Mouse (Mus musculus) forebrain, embryonic 16.5 days (tissue): ENCODE data around the gene H2-Aa. TPM values are rescaled to one million over a fixed set of nuclear protein-coding genes. Genes with fewer than 3 reads are reported as not detected.

Experiments
- ATAC-seq: fragments of 200-750 bp; cut with Nextera tagmentation; 2 replicates; pipeline ENCODE4 v1.8.0; 2017; ENCODE audit warnings: mild to moderate bottlenecking, moderate library complexity
- H3K27ac ChIP-seq: fragments of 300-500 bp; sonication (generic); 2 replicates; pipeline ENCODE4 v1.5.1; 2014; ENCODE audit warnings: low read length, control low read depth
- H3K27me3 ChIP-seq: fragments of 300-500 bp; sonication (generic); replicated peaks from 2 replicates; pipeline ENCODE4 v1.6.1; 2014; ENCODE audit warnings: low read length; ENCODE audit not compliant: control insufficient read depth, insufficient read depth
- H3K36me3 ChIP-seq: fragments of 300-500 bp; sonication (generic); 2 replicates; pipeline ENCODE4 v1.6.1; 2014; ENCODE audit not compliant: control insufficient read depth, insufficient read depth
- H3K4me1 ChIP-seq: fragments of 300-500 bp; sonication (generic); replicated peaks from 2 replicates; pipeline ENCODE4 v1.6.1; 2014; ENCODE audit warnings: low read length; ENCODE audit not compliant: control insufficient read depth, insufficient read depth
- H3K4me2 ChIP-seq: fragments of 300-500 bp; sonication (generic); 2 replicates; pipeline ENCODE4 v1.6.1; 2014; ENCODE audit warnings: mild to moderate bottlenecking, low read length, control low read depth
- H3K4me3 ChIP-seq: fragments of 300-500 bp; sonication (generic); replicated peaks from 2 replicates; pipeline ENCODE4 v1.5.1; 2014; ENCODE audit warnings: mild to moderate bottlenecking, low read length, control low read depth
- H3K9ac ChIP-seq: fragments of 300-500 bp; sonication (generic); replicated peaks from 2 replicates; pipeline ENCODE4 v1.6.1; 2014; ENCODE audit warnings: low read depth, low read length, control low read depth
- H3K9me3 ChIP-seq: fragments of 300-500 bp; sonication (generic); 2 replicates; pipeline ENCODE4 v1.6.1; 2016; ENCODE audit warnings: low read length; ENCODE audit not compliant: control insufficient read depth
- WGBS: fragments of 180-500 bp; shearing (Covaris S2); extraction: QIAGEN DNeasy Blood & Tissue Kit; methylation state at CpG from one replicate; pipeline ENCODE4 v1.1.7; 2014; 5-methylcytosine and 5-hydroxymethylcytosine counted together
- polyA plus RNA-seq: library from polyadenylated mRNA; unstranded; fragments of >200 nt; fragmentation: Nextera tagmentation; extraction: Ambion mirVana; gene quantifications from 2 replicates; pipeline ENCODE4 v1.2.1, GENCODE M21; 2015

Gene H2-Aa
- polyA plus RNA-seq, 1 experiment from 2014 or later, result not detected

- Histone ChIP-seq H3K9ac (no peak overlapping the region), H3K4me2 (no peak overlapping the region), H3K36me3 (no peaks in the 10 kb centered on the region), H3K27ac (no peak overlapping the region), H3K9me3 (no peaks in the 10 kb centered on the region), H3K27me3 (no peaks in the 10 kb centered on the region), H3K4me3 (no peak overlapping the region), H3K4me1 (no peaks in the 10 kb centered on the region)
- no peak for ATAC-seq
- 75% methylated on average over 2 of the region's 2 CpGs for WGBS
These were observed 16.7 kb downstream of the H2-Aa start for GRCm38 (mm10) chr17:34270940-34271339.

GRCm38 (mm10) chr17:34270230-34270629, 17.4 kb downstream of the H2-Aa start:
- Histone ChIP-seq H3K4me1 (peaks cover under 1% of the 10 kb centered on the region; the same call in 1 of the 2 replicates), H3K4me3 (no peak overlapping the region), H3K9me3 (no peaks in the 10 kb centered on the region), H3K36me3 (no peaks in the 10 kb centered on the region), H3K27ac (no peak overlapping the region), H3K27me3 (peaks cover 3% of the 10 kb centered on the region), H3K9ac (no peak overlapping the region), H3K4me2 (no peak overlapping the region)
- no peak for ATAC-seq
- 92% methylated on average over 2 of the region's 2 CpGs for WGBS

DNA sequence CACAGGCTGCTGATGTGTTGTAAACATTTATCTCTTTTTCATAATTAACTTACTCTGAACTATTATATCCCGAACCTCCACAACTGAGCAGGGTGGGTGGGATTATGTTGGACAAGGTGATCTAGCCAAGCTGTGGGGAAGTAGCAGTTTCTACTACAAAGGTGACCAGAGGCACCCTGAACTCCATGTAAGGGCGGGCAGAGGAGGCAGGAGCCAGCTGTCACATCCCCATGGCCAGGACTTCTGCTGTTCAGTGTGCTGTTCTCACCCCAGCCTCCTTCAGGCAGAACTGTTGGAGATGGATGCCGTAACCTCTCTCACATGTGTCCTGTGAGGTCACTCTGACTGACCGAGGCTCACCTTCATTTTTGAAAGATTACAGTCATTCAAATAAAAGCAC, 17.8 kb downstream of the H2-Aa start:
- Histone ChIP-seq H3K27ac (no peak overlapping the region), H3K9me3 (no peaks in the 10 kb centered on the region), H3K9ac (no peak overlapping the region), H3K27me3 (peaks cover 6% of the 10 kb centered on the region), H3K4me1 (peaks cover 4% of the 10 kb centered on the region), H3K4me2 (no peak overlapping the region), H3K4me3 (no peak overlapping the region), H3K36me3 (no peaks in the 10 kb centered on the region)
- ATAC-seq, result no peak
- WGBS, result 69% methylated on average over 4 of the region's 4 CpGs

- Histone ChIP-seq H3K4me2 (no peak overlapping the region), H3K9ac (no peak overlapping the region), H3K4me1 (peaks cover 14% of the 10 kb centered on the region), H3K27ac (no peak overlapping the region), H3K36me3 (no peaks in the 10 kb centered on the region), H3K9me3 (no peaks in the 10 kb centered on the region), H3K27me3 (peaks cover 13% of the 10 kb centered on the region), H3K4me3 (no peak overlapping the region)
- 95% methylated on average over 2 of the region's 2 CpGs for WGBS
- ATAC-seq, result no peak
These were observed 18.9 kb downstream of the H2-Aa start for GRCm38 (mm10) chr17:34268748-34269147.

- peaks cover 13% of the 10 kb centered on the region for H3K27me3 ChIP-seq
- H3K27ac ChIP-seq, result no peak overlapping the region
- no peak overlapping the region for H3K4me2 ChIP-seq
- H3K9me3 ChIP-seq, result no peaks in the 10 kb centered on the region
- no peak for ATAC-seq
- 82% methylated on average over 2 of the region's 2 CpGs for WGBS
- H3K9ac ChIP-seq, result no peak overlapping the region
- H3K4me1 ChIP-seq, result peaks cover 17% of the 10 kb centered on the region
- no peak overlapping the region for H3K4me3 ChIP-seq
- no peaks in the 10 kb centered on the region for H3K36me3 ChIP-seq
These were observed 19.4 kb downstream of the H2-Aa start for GRCm38 (mm10) chr17:34268262-34268661.

GRCm38 (mm10) chr17:34264452-34265351, 22.9 kb downstream of the H2-Aa start:
- Histone ChIP-seq H3K4me2 (peak overlapping the region; percentile 90), H3K4me3 (peak overlapping the region; percentile 52), H3K36me3 (no peaks in the 10 kb centered on the region), H3K9ac (peak overlapping the region; percentile 59), H3K27ac (no peak overlapping the region), H3K9me3 (no peaks in the 10 kb centered on the region), H3K4me1 (peaks cover 17% of the 10 kb centered on the region), H3K27me3 (peaks cover 15% of the 10 kb centered on the region)
- ATAC-seq, result no peak
- WGBS, result under 1% methylated on average over 93 of the region's 93 CpGs

GRCm38 (mm10) chr17:34263811-34264371, 23.7 kb downstream of the H2-Aa start:
- no peaks in the 10 kb centered on the region for H3K9me3 ChIP-seq
- H3K4me3 ChIP-seq, result peak overlapping the region; percentile 44
- H3K27me3 ChIP-seq, result peaks cover 15% of the 10 kb centered on the region
- no peaks in the 10 kb centered on the region for H3K36me3 ChIP-seq
- peaks cover 17% of the 10 kb centered on the region for H3K4me1 ChIP-seq
- H3K27ac ChIP-seq, result no peak overlapping the region
- WGBS, result 6% methylated on average over 14 of the region's 14 CpGs
- peak overlapping the region; percentile 90 for H3K4me2 ChIP-seq
- no peak overlapping the region for H3K9ac ChIP-seq
- ATAC-seq, result no peak

GRCm38 (mm10) chr17:34263068-34263467, 24.6 kb downstream of the H2-Aa start:
- Histone ChIP-seq H3K27me3 (peaks cover 15% of the 10 kb centered on the region), H3K4me2 (peak overlapping the region; percentile 71), H3K27ac (no peak overlapping the region), H3K9ac (no peak overlapping the region), H3K4me1 (peaks cover 17% of the 10 kb centered on the region), H3K9me3 (no peaks in the 10 kb centered on the region), H3K36me3 (no peaks in the 10 kb centered on the region), H3K4me3 (peak overlapping the region; percentile 44)
- 0% methylated on average over 8 of the region's 8 CpGs for WGBS
- peak; percentile 90 for ATAC-seq

DNA sequence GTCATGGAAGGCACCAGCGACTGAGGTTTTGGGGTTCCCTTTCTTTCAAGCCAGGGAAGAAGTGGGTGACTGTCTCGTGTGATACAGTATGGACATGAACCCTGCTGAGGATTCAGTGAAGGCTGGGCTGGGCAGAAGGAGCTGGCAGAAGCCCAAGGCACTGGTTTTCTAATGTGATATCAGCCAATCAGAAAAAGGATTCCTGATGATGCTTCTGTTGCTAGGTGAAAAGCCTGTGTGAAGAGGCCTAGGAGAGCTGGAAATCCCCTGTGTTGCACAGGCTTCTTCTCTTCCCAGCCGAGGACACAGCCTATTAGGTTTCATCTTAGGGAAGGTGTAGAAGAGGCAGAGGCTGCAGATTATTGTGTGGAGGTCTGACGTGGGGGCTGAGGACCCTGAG, 26.1 kb downstream of the H2-Aa start:
- WGBS, result 20% methylated on average over 4 of the region's 4 CpGs
- Histone ChIP-seq H3K4me2 (no peak overlapping the region), H3K27me3 (peaks cover 15% of the 10 kb centered on the region), H3K9ac (no peak overlapping the region), H3K36me3 (no peaks in the 10 kb centered on the region), H3K4me1 (peaks cover 17% of the 10 kb centered on the region), H3K4me3 (no peak overlapping the region), H3K9me3 (no peaks in the 10 kb centered on the region), H3K27ac (no peak overlapping the region)
- peak; percentile 69 for ATAC-seq
